Mouse (Mus musculus): Measurements from ENCODE around the gene Unc13d.
A peak's percentile ranks its signal among the peaks of the same experiment; 100 is the strongest.
"Not testable (repeated sequence)": the region's sequence is repeated elsewhere in the genome, so short reads cannot be mapped to it uniquely, and the experiment has no call there.

Gene Unc13d

DNA sequence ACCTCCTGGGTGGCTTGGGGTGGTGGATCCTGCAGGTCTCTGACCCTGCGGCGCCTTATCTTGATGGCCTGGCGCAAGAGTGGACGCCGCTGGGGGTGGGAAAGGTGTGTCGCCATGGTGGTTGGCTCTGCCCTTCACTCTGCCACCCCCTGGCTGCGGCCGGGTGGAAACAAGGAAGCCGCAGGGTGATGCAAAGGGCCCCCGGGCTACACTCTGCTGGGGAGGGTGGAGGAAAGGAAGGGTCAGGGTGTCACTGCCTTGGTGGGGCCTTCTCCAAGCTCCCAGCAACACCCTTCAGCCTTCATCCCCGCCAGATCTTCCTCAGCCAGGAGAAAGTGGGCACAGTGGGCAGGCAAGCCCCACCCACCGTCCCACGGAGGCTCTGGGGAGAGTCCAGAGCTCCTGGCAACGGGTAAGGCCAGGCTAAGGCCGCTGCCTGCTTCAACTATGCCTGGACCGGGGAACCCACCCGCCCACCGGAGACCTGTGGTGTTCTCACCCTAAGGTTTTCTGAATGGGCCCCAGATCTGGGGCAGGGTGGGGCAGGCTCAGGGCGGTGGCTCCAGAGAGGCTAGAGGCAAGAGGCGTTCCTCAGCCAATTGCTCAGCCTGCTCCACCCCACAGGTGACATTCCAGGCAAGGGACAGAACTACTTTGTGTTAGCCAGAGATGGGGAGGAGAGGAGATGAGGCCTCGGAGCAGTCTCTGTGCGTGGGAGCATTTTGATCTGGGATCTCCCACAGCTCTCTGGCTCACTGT lies at the start of gene Unc13d:
Gene Unc13d (minus strand): TSS at position 516 of the 759 bp plus-strand sequence.
- DNase-seq, result no peak

DNA sequence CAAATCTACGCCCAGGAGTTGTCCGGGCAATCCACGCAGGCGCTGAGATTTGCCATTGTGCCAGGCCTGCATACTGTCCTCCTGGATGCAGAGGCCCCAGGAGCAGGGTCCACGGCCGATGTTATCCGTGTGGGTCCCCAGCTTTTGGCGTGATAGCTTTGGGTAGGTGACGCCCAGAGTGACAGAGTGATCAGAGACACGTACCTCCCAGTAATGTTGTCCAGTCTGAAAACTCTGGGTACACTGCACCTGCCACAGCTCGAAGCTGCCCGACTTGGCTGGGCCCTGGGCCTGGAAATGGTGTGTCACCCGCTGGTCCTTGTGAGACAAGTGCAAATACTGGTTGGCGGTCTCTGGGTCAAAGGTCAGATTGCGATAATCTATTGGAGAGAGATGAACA lies 48.5 kb upstream of the Unc13d start:
- DNase-seq, result no peak

DNA sequence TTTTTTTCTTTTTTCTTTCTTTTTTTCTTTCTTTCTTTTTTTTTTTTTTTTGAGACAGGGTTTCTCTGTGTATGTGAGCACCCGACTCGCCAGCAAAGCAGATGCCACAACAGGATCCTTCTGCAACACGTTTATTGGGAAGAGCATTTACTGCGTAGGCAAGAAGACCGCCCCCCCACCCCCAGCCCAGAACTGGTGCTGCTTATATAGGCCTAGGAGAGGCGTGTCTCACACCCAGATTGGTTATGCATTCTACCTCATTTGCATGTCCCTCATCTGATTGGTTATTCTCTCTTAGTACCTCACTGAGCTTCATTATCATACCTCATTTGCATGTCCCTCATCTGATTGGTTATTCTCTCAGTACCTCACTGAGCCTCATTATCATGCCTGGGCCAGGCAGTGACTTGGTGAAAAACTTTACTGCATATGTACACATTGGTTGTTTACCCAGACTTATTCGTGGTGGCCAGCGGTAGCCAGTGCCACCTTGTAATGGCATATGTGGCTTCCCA lies 44.0 kb upstream of the Unc13d start:
- not testable (repeated sequence) for DNase-seq

DNA sequence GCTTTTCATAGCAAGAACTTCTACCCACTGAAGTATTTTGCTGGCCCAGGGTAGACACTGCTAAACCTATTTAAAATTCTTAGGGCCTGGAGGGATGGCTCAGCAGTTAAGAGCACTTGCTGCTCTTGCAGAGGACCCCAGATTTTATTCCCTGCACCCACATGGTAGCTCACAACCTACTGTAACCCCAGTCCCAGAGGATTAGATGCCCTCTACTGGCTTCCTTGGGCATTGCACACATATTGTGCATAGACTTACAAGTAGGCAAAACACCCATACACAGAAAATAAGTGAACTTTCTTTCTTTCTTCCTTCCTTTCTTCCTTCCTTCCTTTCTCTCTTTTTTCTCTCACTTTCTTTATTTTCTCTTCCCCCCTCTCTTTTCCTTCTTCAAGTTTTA lies 40.1 kb upstream of the Unc13d start:
- DNase-seq, result peak in 1 of 2 experiments; percentile 45

DNA sequence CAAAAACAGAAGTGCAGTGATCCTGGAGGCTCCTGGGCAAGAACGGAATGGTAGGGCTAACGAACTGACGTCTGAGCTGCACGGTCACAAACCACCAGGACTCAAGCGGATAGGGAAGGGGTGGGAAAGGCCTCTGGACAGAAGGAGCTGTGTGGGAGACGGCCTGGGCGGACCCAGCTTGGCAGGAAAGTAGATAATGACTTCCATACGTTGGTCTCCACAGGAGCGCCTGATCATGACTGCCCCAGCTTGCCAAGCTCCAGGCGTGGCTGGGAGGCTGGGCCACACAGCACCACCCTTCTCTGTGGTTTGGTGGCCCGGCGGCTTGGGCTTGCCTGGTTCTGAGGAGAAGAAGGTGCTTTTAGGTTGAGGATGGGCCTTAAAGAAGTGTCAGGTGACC lies 39.5 kb upstream of the Unc13d start:
- DNase-seq, result no peak

DNA sequence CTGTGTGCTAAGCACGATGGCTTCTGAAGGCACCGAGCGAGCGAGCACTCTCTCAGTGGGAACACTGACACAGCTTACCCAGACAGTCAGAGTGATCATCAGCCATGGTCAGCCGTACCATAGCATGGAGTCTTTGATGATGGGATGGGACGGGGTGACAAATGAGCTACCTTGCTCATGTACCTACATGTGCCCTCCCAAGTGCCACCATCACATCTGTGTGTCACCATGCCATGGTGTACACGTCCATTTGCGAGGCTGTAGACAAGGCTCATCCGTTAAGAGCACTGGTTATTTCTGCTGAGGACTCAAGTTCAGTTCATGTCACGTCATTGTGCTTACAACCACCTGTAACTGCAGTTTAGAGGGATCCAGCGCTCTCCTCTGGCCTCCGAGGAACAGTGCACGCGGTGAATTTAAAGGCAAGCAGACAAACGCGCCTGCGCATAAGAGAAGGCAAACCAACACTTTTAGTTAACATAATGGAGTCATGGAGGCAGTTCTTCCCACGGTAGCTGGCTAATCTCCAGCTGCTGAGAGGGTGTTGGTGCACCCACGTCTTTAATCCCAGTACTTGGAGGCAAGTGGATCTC lies 33.9 kb upstream of the Unc13d start:
- DNase-seq, result no peak

DNA sequence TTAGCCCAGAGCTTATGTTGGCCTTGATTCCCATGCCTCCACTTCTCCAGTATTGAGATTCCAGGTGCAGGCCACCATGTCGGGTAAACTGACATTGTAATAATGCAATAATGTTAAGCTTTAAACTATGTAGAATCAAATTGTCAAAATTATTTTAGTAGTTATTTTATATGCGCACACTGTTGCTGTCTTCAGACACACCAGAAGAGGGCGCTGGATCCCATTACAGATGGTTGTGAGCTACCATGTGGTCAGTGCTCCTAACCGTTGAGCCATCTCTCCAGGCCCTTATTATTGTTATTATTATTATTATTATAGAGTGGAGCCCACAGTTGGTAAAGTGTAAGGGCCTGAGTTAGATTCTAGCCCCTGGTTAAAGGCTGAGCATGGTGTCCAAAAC lies 33.3 kb upstream of the Unc13d start:
- DNase-seq, result no peak

DNA sequence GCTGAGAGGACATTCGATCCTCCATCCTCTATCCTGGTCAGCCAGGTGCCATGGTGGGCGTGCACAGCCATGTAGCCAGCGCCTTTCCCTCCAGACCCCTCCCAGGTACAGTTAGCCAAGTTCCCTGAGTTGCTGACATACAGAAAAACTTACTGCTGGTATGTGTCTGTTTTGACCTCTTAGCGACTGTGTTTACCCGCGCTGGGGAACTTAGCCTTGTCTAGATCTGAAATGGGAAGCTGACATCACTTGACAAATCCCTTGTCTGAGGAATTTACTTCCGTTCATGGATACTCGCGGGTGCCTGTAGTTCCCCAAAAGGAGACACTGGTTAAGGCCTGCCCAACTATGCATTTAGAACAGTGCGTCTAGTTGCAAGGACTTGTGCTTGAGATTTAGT lies 32.8 kb upstream of the Unc13d start:
- peak in 1 of 2 experiments; percentile 47 for DNase-seq

DNA sequence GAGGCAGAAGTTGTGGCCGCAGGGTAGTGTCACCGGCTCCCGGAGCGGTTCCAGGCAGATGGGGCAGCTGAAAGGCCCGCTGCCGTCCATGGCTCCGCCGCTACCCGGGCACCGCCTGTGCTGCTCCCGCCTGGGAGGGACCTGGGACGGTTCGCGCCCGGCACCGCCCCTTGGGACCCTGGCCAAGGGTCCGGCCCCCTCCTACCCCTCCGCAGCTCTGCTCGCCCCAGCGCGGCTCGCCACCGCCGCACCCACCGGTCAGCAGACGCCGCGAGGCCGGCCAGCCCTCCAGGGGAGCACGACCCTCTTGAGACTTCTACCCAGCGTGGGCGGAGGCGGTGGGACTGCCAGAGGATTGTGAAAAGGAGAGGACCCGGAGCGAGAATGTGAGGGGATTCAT lies 32.4 kb upstream of the Unc13d start:
- DNase-seq, result peak; percentile 79 to 86

DNA sequence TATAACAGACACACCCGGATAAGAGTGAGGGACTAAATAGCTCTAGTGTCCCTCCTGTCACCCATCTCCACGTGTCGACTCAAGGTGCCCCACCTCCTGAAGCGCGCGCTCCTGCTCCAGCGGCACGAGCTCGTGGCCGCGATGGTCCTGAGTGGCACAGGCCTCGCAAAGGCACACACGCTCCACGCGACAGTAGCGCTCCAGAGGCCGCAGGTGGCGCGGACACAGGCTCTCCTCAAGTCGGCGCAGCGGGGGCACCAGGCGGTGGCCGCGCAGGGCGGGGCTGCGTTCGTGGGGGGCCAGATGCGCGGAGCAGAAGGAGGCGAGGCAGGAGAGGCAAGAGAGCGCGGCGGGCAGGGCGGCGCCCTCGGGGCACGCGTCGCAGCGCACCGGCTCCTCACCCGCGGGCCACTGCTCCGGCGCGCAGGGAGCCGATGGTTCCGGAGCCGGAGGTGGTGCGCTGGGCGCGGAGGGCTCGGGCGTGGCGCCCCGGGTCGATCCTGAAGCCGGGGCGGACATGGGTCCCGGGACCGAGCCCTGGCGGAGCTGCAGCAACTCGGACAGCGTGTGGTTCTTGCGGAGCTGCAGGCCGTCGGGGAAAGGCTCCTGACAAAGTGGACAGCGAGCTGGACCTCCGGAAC lies 31.8 kb upstream of the Unc13d start:
- peak in 1 of 2 experiments; percentile 52 for DNase-seq

DNA sequence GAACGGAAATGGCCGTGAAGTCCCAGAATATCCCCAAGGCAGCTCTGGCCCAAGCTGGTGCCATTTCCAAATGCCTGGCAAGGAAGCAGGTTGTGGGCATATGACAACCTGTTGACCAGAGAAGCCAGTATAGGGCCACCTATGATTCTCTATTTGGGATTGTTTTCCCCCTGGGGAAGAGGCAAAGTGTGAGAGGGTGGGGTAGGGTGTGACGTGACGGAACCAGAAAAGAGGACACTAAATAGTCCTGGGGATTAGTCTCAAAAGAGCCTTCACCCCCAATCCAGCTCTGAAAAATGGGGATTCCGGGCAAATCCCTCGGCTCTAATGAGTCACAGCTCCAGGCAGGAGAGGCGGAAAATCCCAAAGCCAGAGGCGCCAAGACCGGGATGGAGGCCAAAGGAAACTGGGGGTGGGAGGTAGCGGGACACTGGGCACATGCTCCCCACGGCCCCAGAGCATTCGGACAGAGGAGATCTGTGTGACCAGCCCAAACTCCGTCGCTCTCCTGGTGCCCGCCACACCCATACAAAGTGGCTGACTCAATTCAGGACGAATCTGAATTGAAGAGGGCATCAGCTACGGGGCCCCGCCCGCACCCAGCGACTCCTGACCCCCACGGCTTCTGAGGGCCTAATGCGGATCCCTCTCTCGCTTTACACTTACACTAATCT lies 30.8 kb upstream of the Unc13d start:
- DNase-seq, result peak in 1 of 2 experiments; percentile 73

DNA sequence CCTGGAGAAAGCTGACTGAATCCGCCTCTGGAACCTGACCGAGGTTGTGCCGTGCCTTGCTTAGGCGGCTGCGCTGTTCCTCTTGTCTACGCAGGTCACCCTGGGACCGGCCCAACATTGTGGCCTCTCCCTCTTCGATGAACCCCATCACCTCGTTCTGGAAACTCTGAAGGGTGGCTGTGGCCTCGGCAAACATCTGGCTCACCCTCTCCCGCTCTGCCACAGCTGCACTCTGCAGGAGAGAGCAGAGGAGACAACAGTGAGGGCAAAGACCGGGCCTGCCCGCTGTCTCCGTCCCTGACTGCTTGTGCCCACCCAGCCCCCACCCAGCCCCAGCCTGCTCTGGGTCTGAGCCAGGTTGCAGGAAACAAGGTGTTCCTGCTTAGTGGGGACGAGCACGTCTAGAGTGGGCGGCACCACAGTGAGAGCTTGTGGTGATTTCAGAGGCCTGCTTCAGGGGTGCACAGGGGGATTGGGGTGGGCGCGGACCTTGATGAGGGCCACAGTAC lies 30.1 kb upstream of the Unc13d start:
- peak in 1 of 2 experiments; percentile 65 for DNase-seq

DNA sequence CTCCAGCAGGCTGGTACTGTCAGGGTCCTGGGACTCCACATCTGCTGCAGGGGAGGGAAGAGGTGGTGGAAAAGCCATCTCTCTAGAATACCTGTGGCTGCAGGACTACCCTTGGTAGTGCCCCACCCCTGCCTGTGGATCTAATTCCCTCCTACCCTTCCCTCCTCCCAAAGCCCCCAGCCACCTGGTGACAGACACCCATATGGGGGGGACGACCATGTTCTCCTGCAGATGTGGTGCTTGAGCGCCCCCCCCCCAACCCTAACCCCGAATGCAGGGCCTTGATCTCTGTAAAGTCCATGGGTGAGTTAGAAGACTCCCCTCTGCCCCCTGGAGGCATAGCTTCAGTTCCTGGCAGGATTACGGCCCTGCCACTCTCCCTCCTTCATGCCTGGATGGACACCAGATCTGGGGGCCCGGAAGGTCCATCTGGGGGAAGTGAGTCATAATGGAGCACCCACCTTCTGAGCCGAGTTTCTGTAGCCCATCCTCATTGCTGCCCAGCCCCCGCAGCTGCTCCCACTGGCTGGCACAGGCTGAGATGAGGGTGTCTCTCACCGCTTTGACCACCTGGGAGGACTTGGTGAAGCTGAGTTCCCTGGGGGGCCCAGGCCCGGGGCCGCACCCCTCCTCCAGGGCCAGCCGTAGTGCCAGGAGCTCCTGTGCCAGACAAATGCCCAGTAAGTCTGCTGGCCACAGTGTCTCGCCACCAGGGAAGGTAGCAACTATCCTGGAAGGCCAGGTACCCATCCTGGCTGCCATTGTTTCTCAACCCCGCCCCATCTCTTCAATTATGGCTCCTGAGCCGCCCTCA lies 29.4 kb upstream of the Unc13d start:
- peak in 1 of 2 experiments; percentile 48 for DNase-seq

DNA sequence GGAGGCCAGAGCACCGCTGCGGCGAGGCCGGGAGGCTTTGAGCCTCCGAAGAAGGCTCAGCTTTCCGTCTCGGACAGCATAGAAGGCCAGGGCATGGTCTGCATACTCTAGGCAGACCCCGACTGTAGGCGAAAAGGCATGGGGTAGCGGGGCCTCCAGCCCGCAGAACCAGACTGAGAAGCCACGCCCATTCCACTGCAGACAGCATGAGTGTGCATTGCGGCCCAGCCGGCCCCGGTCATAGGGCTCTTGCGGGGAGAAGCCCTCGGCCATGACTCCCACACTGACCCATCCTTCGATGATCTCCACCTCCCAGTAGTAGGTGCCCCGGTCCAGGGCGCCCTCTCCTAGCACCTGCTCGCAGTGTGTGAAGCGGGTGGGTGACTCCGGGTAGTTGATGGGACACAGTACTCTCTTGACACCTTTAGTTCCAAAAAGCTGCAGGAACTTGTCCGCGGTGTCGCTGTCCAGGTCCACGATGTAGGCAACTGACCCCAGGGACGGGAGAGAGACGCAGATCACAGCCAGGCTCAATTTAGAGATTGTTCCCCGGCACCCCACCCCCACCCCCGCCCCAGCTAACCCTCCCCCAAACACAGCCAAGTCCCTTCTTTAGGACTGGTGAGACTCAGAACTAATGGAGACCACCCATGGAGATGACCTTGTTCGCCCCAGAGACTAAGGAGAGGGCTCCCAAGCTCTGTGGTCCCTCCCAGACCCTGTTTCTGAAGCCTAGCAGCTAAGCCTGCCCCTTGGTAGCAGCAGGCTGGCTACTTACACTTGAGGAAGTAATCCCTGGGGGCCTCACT lies 28.6 kb upstream of the Unc13d start:
- peak in 1 of 2 experiments; percentile 25 for DNase-seq

DNA sequence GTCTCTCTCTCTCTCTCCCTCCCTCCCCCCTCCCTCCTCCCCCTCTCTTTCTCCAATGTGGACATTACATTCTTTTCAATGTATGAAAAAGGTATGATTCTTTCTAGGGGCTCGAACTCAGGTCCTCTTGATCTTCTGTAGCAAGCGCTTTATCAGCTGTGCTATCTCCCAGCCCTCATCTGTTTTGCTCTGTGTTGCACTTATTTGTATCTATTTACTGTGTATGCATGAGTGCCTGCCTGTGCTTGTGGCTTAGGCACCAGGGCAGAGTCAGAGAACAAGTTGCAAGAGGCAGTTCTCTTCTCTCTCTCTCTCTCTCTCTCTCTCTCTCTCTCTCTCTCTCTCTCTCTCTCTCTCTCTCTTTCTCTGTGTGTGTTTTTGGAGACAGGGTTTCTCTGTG lies 27.3 kb upstream of the Unc13d start:
- no peak for DNase-seq

DNA sequence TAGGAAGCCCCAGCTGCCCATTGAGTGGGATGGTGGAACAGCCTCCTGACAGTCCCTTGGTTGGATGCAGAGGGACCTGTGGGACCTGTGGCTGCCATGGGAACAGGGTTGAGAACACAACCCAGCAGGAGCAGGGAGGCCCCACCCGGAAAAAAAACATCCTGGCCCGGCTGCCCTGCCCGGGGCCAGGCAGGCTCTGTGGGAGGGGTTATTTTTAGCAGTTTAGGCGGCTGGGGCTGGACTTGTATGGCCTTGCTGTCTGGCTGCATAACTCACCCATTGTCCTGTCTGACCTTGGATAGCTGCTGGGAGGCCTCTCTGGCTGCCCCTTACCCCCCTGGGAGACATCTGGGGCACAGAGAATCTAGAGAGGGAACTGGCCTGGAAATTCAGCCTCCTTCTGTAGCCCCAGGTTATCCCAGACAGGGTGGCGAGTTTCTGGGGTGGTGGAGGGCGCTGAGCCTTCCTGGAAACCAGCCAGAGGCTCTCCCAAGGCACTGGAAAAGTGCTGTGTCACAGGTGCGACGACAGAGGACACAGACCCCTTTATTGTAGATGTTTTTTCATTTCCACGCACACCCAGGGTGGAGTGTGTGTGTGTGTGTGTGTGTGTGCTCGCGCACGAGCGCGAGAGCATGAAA lies 26.4 kb upstream of the Unc13d start:
- peak; percentile 84 to 92 for DNase-seq

DNA sequence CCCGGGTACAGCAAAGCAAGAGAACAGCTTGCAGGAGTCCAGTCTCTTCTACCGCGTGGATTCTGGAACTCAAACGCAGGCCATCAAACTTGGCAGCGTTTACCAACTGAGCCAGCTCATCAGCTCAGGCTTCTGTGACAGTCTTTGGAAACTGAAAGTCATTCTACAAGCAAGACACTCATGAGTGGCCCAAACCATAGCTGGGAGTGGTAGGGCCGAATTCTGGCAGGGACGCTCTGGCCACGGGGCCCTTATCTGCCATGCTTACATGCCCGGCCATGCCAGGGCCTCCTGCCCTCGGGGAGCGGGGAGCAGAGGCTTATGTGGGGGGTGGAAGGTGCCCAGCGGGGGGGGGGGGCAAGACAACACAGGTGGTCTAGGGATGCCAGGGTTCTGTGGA lies 25.8 kb upstream of the Unc13d start:
- peak in 1 of 2 experiments; percentile 34 for DNase-seq

DNA sequence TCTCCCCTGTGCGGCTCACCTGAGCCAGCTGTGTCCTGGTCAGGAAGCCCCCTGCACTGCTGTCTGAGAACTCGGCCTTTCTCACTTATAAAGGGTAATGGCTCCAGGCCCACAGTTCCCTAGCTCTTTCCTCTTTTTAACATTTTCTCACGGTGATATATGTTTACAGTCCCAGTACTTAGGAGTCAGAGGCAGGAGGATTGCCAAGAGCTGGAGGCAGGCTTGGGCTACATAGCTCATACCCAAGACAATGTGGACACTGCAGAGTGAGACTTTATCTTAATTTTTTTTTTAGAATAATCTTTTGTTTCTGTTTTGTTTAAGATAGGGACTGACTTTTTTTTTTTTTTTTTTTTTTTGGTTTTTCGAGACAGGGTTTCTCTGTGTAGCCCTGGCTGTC lies 24.7 kb upstream of the Unc13d start:
- no peak for DNase-seq

DNA sequence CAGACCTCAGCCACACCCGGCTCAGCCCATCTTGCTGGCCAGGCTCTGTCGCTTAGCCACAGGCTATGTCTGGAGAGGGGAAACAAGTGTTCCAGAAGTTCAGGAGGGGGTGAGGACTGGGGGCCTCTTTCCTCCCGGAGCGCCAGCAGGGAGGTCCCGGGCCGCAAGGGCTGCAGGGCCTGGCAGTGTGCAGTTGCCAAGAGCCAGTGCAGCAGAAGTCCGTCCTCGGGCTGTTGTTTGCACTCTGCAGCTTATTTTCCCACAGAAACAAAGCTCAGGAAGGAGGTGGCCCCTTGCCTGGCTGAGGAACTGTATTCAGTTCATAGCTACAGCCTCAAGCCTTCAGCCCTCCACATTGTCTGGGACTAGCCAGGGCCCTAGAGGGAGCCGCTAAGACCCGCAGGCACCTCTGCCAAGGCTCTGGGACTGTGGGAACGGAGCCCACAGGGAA lies 24.2 kb upstream of the Unc13d start:
- peak in 1 of 2 experiments; percentile 47 for DNase-seq

DNA sequence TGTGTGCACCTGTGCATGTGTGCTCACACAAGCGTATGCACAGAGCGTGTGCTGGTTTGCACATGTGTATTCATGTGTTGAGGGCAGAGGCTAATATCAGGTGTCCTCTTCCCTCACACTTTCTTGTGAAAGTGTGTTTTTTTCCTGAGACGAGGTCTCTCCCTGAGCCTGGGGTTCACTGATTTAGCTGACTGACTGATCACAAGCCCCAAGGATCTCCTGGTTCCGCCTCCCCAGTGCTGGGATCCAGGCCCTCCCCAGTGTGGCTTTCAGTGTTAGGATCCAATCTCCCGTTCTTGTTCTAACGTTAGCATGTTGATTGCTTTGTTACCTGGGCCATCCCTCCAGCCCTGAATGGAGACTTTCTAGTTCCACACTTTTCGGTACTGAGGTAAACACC lies 23.1 kb upstream of the Unc13d start:
- peak in 1 of 2 experiments; percentile 22 for DNase-seq

DNA sequence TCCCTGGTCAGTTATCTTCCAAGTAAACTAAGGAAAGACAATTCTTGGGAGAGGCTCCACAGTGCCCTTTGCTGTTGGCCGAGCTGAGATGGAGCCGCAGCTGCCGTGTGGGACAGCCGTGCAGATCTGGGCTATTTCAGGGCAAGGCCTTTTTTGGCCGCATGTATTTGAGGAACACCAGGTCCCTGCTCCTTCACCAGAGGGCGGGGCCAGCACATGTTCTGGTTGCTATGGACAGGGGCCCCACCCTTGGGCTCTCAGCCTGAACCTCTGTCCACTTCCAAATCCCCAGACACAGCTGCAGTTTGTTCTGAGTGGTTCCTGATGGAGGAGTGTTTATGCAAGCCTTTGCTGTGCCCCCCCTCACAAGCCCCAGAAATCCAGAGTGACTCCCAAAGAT lies 22.6 kb upstream of the Unc13d start:
- peak; percentile 69 to 82 for DNase-seq
